Mouse (Mus musculus): ENCODE data around the gene C1qtnf5.
A peak's percentile ranks its signal among the peaks of the same experiment; 100 is the strongest.

The C1qtnf5 gene

GRCm38 (mm10) chr9:44133287-44133686 is 26.2 kb downstream of the C1qtnf5 start:
- DNase-seq = no peak

DNA sequence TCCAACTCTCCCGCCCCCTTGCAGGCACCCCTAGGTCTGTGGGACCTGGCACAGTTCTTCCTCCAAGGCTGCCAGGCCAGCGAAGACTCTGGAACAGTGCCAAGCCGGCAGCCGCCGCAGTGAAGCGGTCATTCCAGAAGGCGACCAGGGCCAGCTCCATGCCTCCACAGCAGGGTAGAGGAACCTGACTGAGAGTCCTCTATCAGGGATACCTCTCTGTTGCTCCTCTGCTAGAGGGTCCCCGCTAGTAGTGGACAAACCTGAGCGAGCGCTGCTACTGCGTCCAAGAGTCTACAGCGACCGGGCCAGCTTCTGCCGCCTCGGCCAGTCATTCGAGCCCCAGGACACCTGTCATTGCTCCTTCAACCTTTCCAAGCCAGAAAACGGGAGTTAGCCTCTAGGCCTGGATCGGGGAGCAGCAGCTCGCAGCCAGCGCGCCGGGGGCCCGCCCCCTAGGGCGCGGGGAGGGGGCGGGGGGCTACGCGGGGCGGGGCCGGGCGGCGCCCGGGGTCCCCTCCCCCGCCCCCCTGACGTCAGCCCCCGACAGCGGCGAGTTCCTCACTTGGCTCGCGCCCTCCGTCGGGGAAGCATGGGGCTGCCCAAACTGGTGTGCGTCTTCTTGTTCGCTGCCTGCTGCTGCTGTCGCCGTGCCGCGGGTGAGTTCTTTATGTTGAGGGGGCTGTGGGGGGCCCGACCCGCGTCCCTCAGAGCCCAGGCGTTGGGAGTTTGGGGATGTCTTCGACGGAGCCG is 27.2 kb downstream of the C1qtnf5 start, which contains the start of gene Mcam:
TSS of gene Mcam (plus strand) at position 369 of the 750 bp plus-strand sequence.
- peak; percentile 86 for DNase-seq

GRCm38 (mm10) chr9:44134851-44135730 is 28.0 kb downstream of the C1qtnf5 start:
- peak; percentile 78 for DNase-seq

GRCm38 (mm10) chr9:44135731-44136411 is 28.8 kb downstream of the C1qtnf5 start:
- DNase-seq = no peak

- DNase-seq = no peak
Measured at GRCm38 (mm10) chr9:44137846-44138245, 30.8 kb downstream of the C1qtnf5 start.

- no peak for DNase-seq
Measured at GRCm38 (mm10) chr9:44141951-44142350, 34.9 kb downstream of the C1qtnf5 start.

- DNase-seq = no peak
Measured at GRCm38 (mm10) chr9:44143421-44143820, 36.4 kb downstream of the C1qtnf5 start.

- peak; percentile 66 for DNase-seq
Measured at GRCm38 (mm10) chr9:44144023-44144717, 37.1 kb downstream of the C1qtnf5 start.

GRCm38 (mm10) chr9:44144718-44145060 is 37.6 kb downstream of the C1qtnf5 start:
- no peak for DNase-seq

DNA sequence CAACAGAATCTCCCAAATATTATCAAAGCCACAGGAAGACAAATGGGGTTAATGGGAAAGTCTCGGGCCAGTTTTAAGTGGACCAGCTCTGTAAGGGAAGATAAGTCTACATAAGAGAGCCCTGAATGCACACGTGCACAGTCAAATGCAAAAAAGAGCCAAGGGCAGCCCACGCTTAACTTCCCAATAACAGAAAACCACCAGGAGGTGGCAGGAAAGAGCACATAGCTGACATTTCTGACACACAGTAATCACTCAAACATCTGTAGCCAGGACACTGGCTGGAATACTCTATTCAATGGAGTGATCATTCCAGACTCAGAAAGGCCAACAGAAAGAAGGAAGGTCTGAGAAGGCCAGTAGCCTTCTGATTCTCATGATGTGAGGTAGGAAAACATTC is 40.2 kb downstream of the C1qtnf5 start:
- DNase-seq = no peak
